Mouse (Mus musculus) effector memory CD4-positive, alpha-beta T cell, adult 7 months (primary cell): ENCODE data around the gene Prr9. TPM values are rescaled to one million over a fixed set of nuclear protein-coding genes. Genes with fewer than 3 reads are reported as not detected.

ENCODE experiments used
- polyA plus RNA-seq: library from polyadenylated mRNA; unstranded; fragments of 100-300 nt; shearing (Covaris generic); gene quantifications from one replicate; pipeline ENCODE4 v1.2.1, GENCODE M21; 2017

Prr9 gene
- 0.76 TPM for polyA plus RNA-seq

DNA sequence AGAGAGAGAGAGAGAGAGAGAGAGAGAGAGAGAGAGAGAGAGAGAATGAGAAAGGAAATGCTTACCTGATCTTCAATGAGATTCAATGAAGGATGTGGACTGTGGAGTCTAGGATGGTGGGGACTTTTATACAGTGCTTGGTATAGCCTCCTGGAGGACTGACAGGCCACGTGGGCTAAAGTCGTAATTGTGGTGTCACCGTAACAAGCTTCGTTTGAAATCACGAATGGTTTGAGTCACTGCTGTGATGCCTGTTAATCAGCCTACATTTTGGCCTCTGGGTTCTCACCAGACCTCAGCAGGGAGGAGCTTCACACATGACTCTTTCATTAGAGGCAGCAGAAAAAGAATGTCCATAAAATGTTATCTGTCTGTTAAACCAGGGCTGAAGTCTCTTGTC, at the start of gene Prr9:
Gene Prr9 (minus strand): TSS at position 101 of the 400 bp plus-strand sequence.

GRCm38 (mm10) chr3:92142644-92143043, 18.9 kb upstream of the Prr9 start, which contains the start of gene Lelp1:
Gene Lelp1 (minus strand): TSS chr3:92142744.

GRCm38 (mm10) chr3:92083042-92083441, 40.7 kb downstream of the Prr9 start, which contains the start of gene Lor:
Gene Lor (minus strand): TSS chr3:92083142.

Other genes starting within 250 kb of the Prr9 start
- not detected for gene Pglyrp3, start 109.4 kb downstream of the Prr9 start, polyA plus RNA-seq
- not detected for gene Lor, start 40.8 kb downstream of the Prr9 start, polyA plus RNA-seq
- not detected for gene Lelp1, start 18.8 kb upstream of the Prr9 start, polyA plus RNA-seq
- not detected for gene Sprr2a1, start 91.9 kb upstream of the Prr9 start, polyA plus RNA-seq
- not detected for gene Sprr2a2, start 92.0 kb upstream of the Prr9 start, polyA plus RNA-seq
- not detected for gene Sprr2a3, start 161.5 kb upstream of the Prr9 start, polyA plus RNA-seq
- not detected for gene Sprr2b, start 192.7 kb upstream of the Prr9 start, polyA plus RNA-seq
- gene Sprr2d, start 215.2 kb upstream of the Prr9 start, polyA plus RNA-seq: not detected
- not detected for gene Sprr2e, start 228.2 kb upstream of the Prr9 start, polyA plus RNA-seq
- not detected for gene Sprr2f, start 241.2 kb upstream of the Prr9 start, polyA plus RNA-seq